Mouse (Mus musculus) liver, postnatal 0 days (tissue): ENCODE data around the gene Usp6nl. TPM values are rescaled to one million over a fixed set of nuclear protein-coding genes. Genes with fewer than 3 reads are reported as not detected.

Experiments used
- ATAC-seq: fragments of 200-750 bp; cut with Nextera tagmentation; 2 replicates; pipeline ENCODE4 v1.8.0; 2017; ENCODE audit warnings: mild to moderate bottlenecking, moderate library complexity
- DNase-seq: peaks from one replicate; pipeline ENCODE4 v3.0.0-alpha.2; 2016
- H3K27ac ChIP-seq: fragments of 300-500 bp; sonication (generic); 2 replicates; pipeline ENCODE4 v1.5.1; 2014; ENCODE audit warnings: antibody characterized with exemption, moderate library complexity, mild to moderate bottlenecking, low read depth
- H3K27me3 ChIP-seq: fragments of 300-500 bp; sonication (generic); 2 replicates; pipeline ENCODE4 v1.6.1; 2014; ENCODE audit warnings: low read length, control low read depth, mixed read lengths; ENCODE audit not compliant: insufficient read depth
- H3K36me3 ChIP-seq: fragments of 300-500 bp; sonication (generic); replicated peaks from 2 replicates; pipeline ENCODE4 v1.6.1; 2014; ENCODE audit warnings: mild to moderate bottlenecking, control low read depth, low read length, moderate library complexity, mixed read lengths; ENCODE audit not compliant: insufficient read depth
- H3K4me1 ChIP-seq: fragments of 300-500 bp; sonication (generic); 2 replicates; pipeline ENCODE4 v1.6.1; 2014; ENCODE audit warnings: antibody characterized with exemption, mild to moderate bottlenecking, control low read depth; ENCODE audit not compliant: insufficient read depth
- H3K4me2 ChIP-seq: fragments of 300-500 bp; sonication (generic); 2 replicates; pipeline ENCODE4 v1.6.1; 2014; ENCODE audit warnings: low read depth, mild to moderate bottlenecking, low read length, moderate library complexity, mixed read lengths
- H3K4me3 ChIP-seq: fragments of 300-500 bp; sonication (generic); 2 replicates; pipeline ENCODE4 v1.5.1; 2014; ENCODE audit warnings: low read depth, low read length
- H3K9ac ChIP-seq: fragments of 300-500 bp; sonication (generic); replicated peaks from 2 replicates; pipeline ENCODE4 v1.6.1; 2014; ENCODE audit warnings: mild to moderate bottlenecking, moderate library complexity
- H3K9me3 ChIP-seq: fragments of 300-500 bp; sonication (generic); 2 replicates; pipeline ENCODE4 v1.6.1; 2016; ENCODE audit warnings: mild to moderate bottlenecking, control low read depth, low read length, mixed read lengths
- CTCF ChIP-seq: sonication (generic); IDR thresholded peaks from 2 replicates; pipeline ENCODE4 v1.5.1; 2016; ENCODE audit warnings: antibody characterized with exemption, low read depth
- EP300 ChIP-seq: IDR thresholded peaks from 2 replicates; pipeline ENCODE4 v1.6.1; 2016; ENCODE audit warnings: antibody characterized with exemption, low read depth, mild to moderate bottlenecking
- WGBS: fragments of 180-500 bp; shearing (Covaris S2); extraction: QIAGEN DNeasy Blood & Tissue Kit; methylation state at CpG from one replicate; pipeline ENCODE4 v1.1.7; 2014; ENCODE audit not compliant: insufficient replicate concordance; 5-methylcytosine and 5-hydroxymethylcytosine counted together
- polyA plus RNA-seq: library from polyadenylated mRNA; unstranded; fragments of >200 nt; fragmentation: Nextera tagmentation; extraction: Ambion mirVana; gene quantifications from 2 replicates; pipeline ENCODE4 v1.2.1, GENCODE M21; 2015

Usp6nl gene
- polyA plus RNA-seq, 1 experiment from 2014 or later = 4.6 TPM

GRCm38 (mm10) chr2:6407711-6408110 lies 85.2 kb downstream of the Usp6nl start:
- DNase-seq = no peak
- Histone ChIP-seq H3K9me3 (no peaks in the 10 kb centered on the region), H3K4me3 (no peak overlapping the region), H3K9ac (no peak overlapping the region), H3K4me1 (no peaks in the 10 kb centered on the region; the same call in 1 of the 2 replicates), H3K27me3 (no peaks in the 10 kb centered on the region), H3K4me2 (no peak overlapping the region), H3K27ac (no peak overlapping the region), H3K36me3 (peaks cover 12% of the 10 kb centered on the region)
- 77% methylated on average over 1 of the region's 1 CpGs for WGBS
- no peak for TF ChIP-seq EP300
- no peak for TF ChIP-seq CTCF
- ATAC-seq = no peak

DNA sequence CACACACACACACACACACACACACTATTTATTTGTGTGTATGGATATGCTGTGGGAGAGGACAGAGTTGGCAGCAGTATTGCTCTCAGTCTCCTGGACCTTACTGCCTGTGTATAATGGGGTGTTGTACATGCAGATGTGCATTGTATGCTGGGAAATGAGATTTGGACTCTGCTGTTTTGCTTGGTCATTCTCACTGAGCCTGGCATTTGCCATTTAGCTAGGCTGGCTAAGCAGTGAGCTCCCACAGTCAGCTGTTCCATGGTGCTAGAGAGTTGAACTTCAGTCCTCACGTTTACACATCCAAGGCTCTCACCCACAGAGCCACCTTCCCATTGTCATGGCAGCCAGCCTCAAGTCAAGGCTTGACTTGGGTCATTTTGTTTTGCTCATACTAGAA lies 90.2 kb downstream of the Usp6nl start:
- Histone ChIP-seq H3K36me3 (peaks cover 23% of the 10 kb centered on the region), H3K27ac (no peak overlapping the region), H3K9me3 (no peaks in the 10 kb centered on the region), H3K4me2 (no peak overlapping the region), H3K9ac (no peak overlapping the region), H3K27me3 (no peaks in the 10 kb centered on the region), H3K4me1 (no peaks in the 10 kb centered on the region), H3K4me3 (no peak overlapping the region)
- WGBS = 83% methylated on average over 1 of the region's 1 CpGs
- no peak for ATAC-seq
- no peak for DNase-seq
- TF ChIP-seq CTCF (no peak), EP300 (no peak)

- DNase-seq (no peak), ATAC-seq (no peak)
- H3K27ac ChIP-seq = no peak overlapping the region
- no peak overlapping the region for H3K4me3 ChIP-seq
- WGBS = 94% methylated on average over 2 of the region's 2 CpGs
- no peak for TF ChIP-seq EP300
- TF ChIP-seq CTCF = no peak
- H3K9me3 ChIP-seq = no peaks in the 10 kb centered on the region
- peaks cover 28% of the 10 kb centered on the region for H3K36me3 ChIP-seq
- no peak overlapping the region for H3K9ac ChIP-seq
- no peaks in the 10 kb centered on the region for H3K4me1 ChIP-seq
- H3K4me2 ChIP-seq = no peak overlapping the region
- H3K27me3 ChIP-seq = no peaks in the 10 kb centered on the region
Measured at GRCm38 (mm10) chr2:6413723-6414122, 91.3 kb downstream of the Usp6nl start.

DNA sequence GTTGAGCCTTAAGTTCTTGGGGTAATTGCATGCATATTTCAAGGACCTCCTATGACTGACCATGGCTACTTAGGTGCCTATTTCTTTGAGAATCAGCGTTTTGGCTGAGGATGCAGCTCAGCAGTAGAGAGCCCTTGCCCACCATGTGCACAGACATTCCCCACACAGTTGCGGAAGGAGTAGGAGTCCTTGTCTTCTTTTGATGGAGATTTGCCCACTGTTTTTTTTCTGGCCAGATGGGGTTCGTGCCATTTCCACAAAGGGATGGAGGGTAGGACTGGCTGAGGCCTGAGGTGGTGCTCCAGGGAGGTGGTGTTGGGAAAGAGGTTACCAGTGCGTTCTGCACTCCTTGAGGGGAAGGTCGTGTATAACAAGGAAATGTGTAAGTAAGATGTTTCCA lies 91.9 kb downstream of the Usp6nl start:
- Histone ChIP-seq H3K27me3 (no peaks in the 10 kb centered on the region), H3K4me3 (no peak overlapping the region), H3K4me2 (no peak overlapping the region), H3K9me3 (no peaks in the 10 kb centered on the region), H3K9ac (no peak overlapping the region), H3K27ac (no peak overlapping the region), H3K36me3 (peaks cover 27% of the 10 kb centered on the region), H3K4me1 (no peaks in the 10 kb centered on the region)
- ATAC-seq (no peak), DNase-seq (no peak)
- 80% methylated on average over 5 of the region's 5 CpGs for WGBS
- TF ChIP-seq EP300 = no peak

- Histone ChIP-seq H3K4me2 (no peak overlapping the region), H3K9me3 (no peaks in the 10 kb centered on the region), H3K9ac (no peak overlapping the region), H3K27me3 (no peaks in the 10 kb centered on the region), H3K36me3 (peaks cover 20% of the 10 kb centered on the region), H3K27ac (no peak overlapping the region), H3K4me1 (no peaks in the 10 kb centered on the region), H3K4me3 (no peak overlapping the region)
- WGBS = 81% methylated on average over 11 of the region's 11 CpGs
- DNase-seq = no peak
- no peak for ATAC-seq
- TF ChIP-seq EP300 (no peak), CTCF (no peak)
Measured at GRCm38 (mm10) chr2:6417158-6417557, 94.7 kb downstream of the Usp6nl start.

GRCm38 (mm10) chr2:6423661-6424550 lies 101.4 kb downstream of the Usp6nl start:
- ATAC-seq (no peak), DNase-seq (no peak)
- H3K4me3 ChIP-seq = no peak overlapping the region
- no peaks in the 10 kb centered on the region for H3K9me3 ChIP-seq
- no peaks in the 10 kb centered on the region for H3K27me3 ChIP-seq
- peaks cover 31% of the 10 kb centered on the region for H3K36me3 ChIP-seq
- no peaks in the 10 kb centered on the region for H3K4me1 ChIP-seq
- H3K4me2 ChIP-seq = no peak overlapping the region
- no peak overlapping the region for H3K27ac ChIP-seq
- 90% methylated on average over 24 of the region's 24 CpGs for WGBS
- no peak for TF ChIP-seq EP300
- H3K9ac ChIP-seq = no peak overlapping the region
